Mouse (Mus musculus) forebrain, embryonic 16.5 days (tissue): ENCODE data around the gene Fzd10. TPM values are rescaled to one million over a fixed set of nuclear protein-coding genes. Genes with fewer than 3 reads are reported as not detected.

Experiments
- ATAC-seq: fragments of 200-750 bp; cut with Nextera tagmentation; 2 replicates; pipeline ENCODE4 v1.8.0; 2017; ENCODE audit warnings: mild to moderate bottlenecking, moderate library complexity
- H3K27ac ChIP-seq: fragments of 300-500 bp; sonication (generic); 2 replicates; pipeline ENCODE4 v1.5.1; 2014; ENCODE audit warnings: low read length, control low read depth
- H3K27me3 ChIP-seq: fragments of 300-500 bp; sonication (generic); replicated peaks from 2 replicates; pipeline ENCODE4 v1.6.1; 2014; ENCODE audit warnings: low read length; ENCODE audit not compliant: control insufficient read depth, insufficient read depth
- H3K36me3 ChIP-seq: fragments of 300-500 bp; sonication (generic); 2 replicates; pipeline ENCODE4 v1.6.1; 2014; ENCODE audit not compliant: control insufficient read depth, insufficient read depth
- H3K4me1 ChIP-seq: fragments of 300-500 bp; sonication (generic); replicated peaks from 2 replicates; pipeline ENCODE4 v1.6.1; 2014; ENCODE audit warnings: low read length; ENCODE audit not compliant: control insufficient read depth, insufficient read depth
- H3K4me2 ChIP-seq: fragments of 300-500 bp; sonication (generic); 2 replicates; pipeline ENCODE4 v1.6.1; 2014; ENCODE audit warnings: mild to moderate bottlenecking, low read length, control low read depth
- H3K4me3 ChIP-seq: fragments of 300-500 bp; sonication (generic); replicated peaks from 2 replicates; pipeline ENCODE4 v1.5.1; 2014; ENCODE audit warnings: mild to moderate bottlenecking, low read length, control low read depth
- H3K9ac ChIP-seq: fragments of 300-500 bp; sonication (generic); replicated peaks from 2 replicates; pipeline ENCODE4 v1.6.1; 2014; ENCODE audit warnings: low read depth, low read length, control low read depth
- H3K9me3 ChIP-seq: fragments of 300-500 bp; sonication (generic); 2 replicates; pipeline ENCODE4 v1.6.1; 2016; ENCODE audit warnings: low read length; ENCODE audit not compliant: control insufficient read depth
- WGBS: fragments of 180-500 bp; shearing (Covaris S2); extraction: QIAGEN DNeasy Blood & Tissue Kit; methylation state at CpG from one replicate; pipeline ENCODE4 v1.1.7; 2014; 5-methylcytosine and 5-hydroxymethylcytosine counted together
- polyA plus RNA-seq: library from polyadenylated mRNA; unstranded; fragments of >200 nt; fragmentation: Nextera tagmentation; extraction: Ambion mirVana; gene quantifications from 2 replicates; pipeline ENCODE4 v1.2.1, GENCODE M21; 2015

Gene Fzd10
- polyA plus RNA-seq, 1 experiment from 2014 or later, result 0.38 TPM

GRCm38 (mm10) chr5:128575997-128576579, 24.6 kb upstream of the Fzd10 start:
- no peak overlapping the region for H3K4me3 ChIP-seq
- ATAC-seq, result no peak
- H3K9me3 ChIP-seq, result no peaks in the 10 kb centered on the region
- H3K4me2 ChIP-seq, result no peak overlapping the region
- no peaks in the 10 kb centered on the region for H3K36me3 ChIP-seq
- H3K4me1 ChIP-seq, result no peaks in the 10 kb centered on the region; the same call in 1 of the 2 replicates
- WGBS, result 59% methylated on average over 9 of the region's 9 CpGs
- H3K9ac ChIP-seq, result no peak overlapping the region
- H3K27me3 ChIP-seq, result peaks cover 8% of the 10 kb centered on the region; the same call in 1 of the 2 replicates
- H3K27ac ChIP-seq, result no peak overlapping the region

- Histone ChIP-seq H3K27me3 (peaks cover 8% of the 10 kb centered on the region; the same call in 1 of the 2 replicates), H3K36me3 (no peaks in the 10 kb centered on the region), H3K4me1 (no peaks in the 10 kb centered on the region; the same call in 1 of the 2 replicates), H3K9ac (no peak overlapping the region), H3K9me3 (no peaks in the 10 kb centered on the region), H3K4me2 (no peak overlapping the region), H3K27ac (no peak overlapping the region), H3K4me3 (no peak overlapping the region)
- no peak for ATAC-seq
- 31% methylated on average over 9 of the region's 9 CpGs for WGBS
Observed at GRCm38 (mm10) chr5:128579047-128579650, 21.5 kb upstream of the Fzd10 start.

- Histone ChIP-seq H3K27me3 (peaks cover 8% of the 10 kb centered on the region; the same call in 1 of the 2 replicates), H3K9me3 (no peaks in the 10 kb centered on the region), H3K4me2 (no peak overlapping the region), H3K27ac (no peak overlapping the region), H3K4me1 (no peaks in the 10 kb centered on the region; the same call in 1 of the 2 replicates), H3K4me3 (no peak overlapping the region), H3K36me3 (no peaks in the 10 kb centered on the region), H3K9ac (no peak overlapping the region)
- WGBS, result 55% methylated on average over 4 of the region's 4 CpGs
- no peak for ATAC-seq
Observed at GRCm38 (mm10) chr5:128580931-128581330, 19.7 kb upstream of the Fzd10 start.

GRCm38 (mm10) chr5:128581516-128581921, 19.1 kb upstream of the Fzd10 start:
- Histone ChIP-seq H3K36me3 (no peaks in the 10 kb centered on the region), H3K9me3 (no peaks in the 10 kb centered on the region), H3K4me2 (no peak overlapping the region), H3K4me1 (no peaks in the 10 kb centered on the region), H3K27ac (no peak overlapping the region), H3K27me3 (peaks cover 8% of the 10 kb centered on the region; the same call in 1 of the 2 replicates), H3K4me3 (no peak overlapping the region), H3K9ac (no peak overlapping the region)
- WGBS, result 15% methylated on average over 8 of the region's 8 CpGs
- ATAC-seq, result no peak

GRCm38 (mm10) chr5:128589231-128589630, 11.4 kb upstream of the Fzd10 start:
- Histone ChIP-seq H3K4me1 (no peaks in the 10 kb centered on the region), H3K9ac (no peak overlapping the region), H3K9me3 (no peaks in the 10 kb centered on the region), H3K4me2 (no peak overlapping the region), H3K27me3 (peaks cover 10% of the 10 kb centered on the region), H3K4me3 (no peak overlapping the region), H3K27ac (no peak overlapping the region), H3K36me3 (no peaks in the 10 kb centered on the region)
- 35% methylated on average over 1 of the region's 1 CpGs for WGBS
- ATAC-seq, result no peak

GRCm38 (mm10) chr5:128593446-128593845, 7.2 kb upstream of the Fzd10 start:
- H3K4me1 ChIP-seq, result peaks cover 7% of the 10 kb centered on the region
- no peak overlapping the region for H3K27ac ChIP-seq
- H3K36me3 ChIP-seq, result no peaks in the 10 kb centered on the region
- H3K9ac ChIP-seq, result no peak overlapping the region
- no peak overlapping the region for H3K4me3 ChIP-seq
- ATAC-seq, result no peak
- no peak overlapping the region for H3K4me2 ChIP-seq
- H3K27me3 ChIP-seq, result peaks cover 44% of the 10 kb centered on the region
- WGBS, result 79% methylated on average over 13 of the region's 13 CpGs
- no peaks in the 10 kb centered on the region for H3K9me3 ChIP-seq

- Histone ChIP-seq H3K27ac (no peak overlapping the region), H3K9me3 (no peaks in the 10 kb centered on the region), H3K27me3 (peaks cover 70% of the 10 kb centered on the region), H3K36me3 (no peaks in the 10 kb centered on the region), H3K4me1 (peaks cover 39% of the 10 kb centered on the region), H3K4me2 (peak overlapping the region; percentile 60), H3K4me3 (peak overlapping the region; percentile 39), H3K9ac (peak overlapping the region; percentile 50)
- peak; percentile 45; the same call in 1 of the 2 replicates for ATAC-seq
- WGBS, result under 1% methylated on average over 20 of the region's 20 CpGs
Observed at GRCm38 (mm10) chr5:128596813-128597212, 3.8 kb upstream of the Fzd10 start.

- no peak overlapping the region for H3K27ac ChIP-seq
- H3K4me3 ChIP-seq, result no peak overlapping the region
- no peaks in the 10 kb centered on the region for H3K9me3 ChIP-seq
- H3K27me3 ChIP-seq, result peaks cover 76% of the 10 kb centered on the region
- 6% methylated on average over 4 of the region's 4 CpGs for WGBS
- peaks cover 39% of the 10 kb centered on the region for H3K4me1 ChIP-seq
- H3K9ac ChIP-seq, result no peak overlapping the region
- H3K36me3 ChIP-seq, result no peaks in the 10 kb centered on the region
- H3K4me2 ChIP-seq, result no peak overlapping the region
- ATAC-seq, result no peak
Observed at GRCm38 (mm10) chr5:128597381-128597780, 3.3 kb upstream of the Fzd10 start.

- Histone ChIP-seq H3K9ac (no peak overlapping the region), H3K4me1 (peaks cover 42% of the 10 kb centered on the region), H3K27ac (no peak overlapping the region), H3K4me3 (no peak overlapping the region), H3K27me3 (peaks cover 82% of the 10 kb centered on the region), H3K4me2 (no peak overlapping the region), H3K36me3 (no peaks in the 10 kb centered on the region), H3K9me3 (no peaks in the 10 kb centered on the region)
- ATAC-seq, result no peak
- WGBS, result under 1% methylated on average over 10 of the region's 10 CpGs
Observed at GRCm38 (mm10) chr5:128598191-128598720, 2.4 kb upstream of the Fzd10 start.
